Mouse (Mus musculus) liver, adult 2 months (tissue): ENCODE data around the gene Hdac7. TPM values are rescaled to one million over a fixed set of nuclear protein-coding genes. Genes with fewer than 3 reads are reported as not detected.

Source experiments
- DNase-seq: peaks from one replicate; pipeline ENCODE4 v3.0.0-alpha.2; 2011; ENCODE audit warnings: low read depth, low spot score; ENCODE audit errors: extremely low read depth
- H3K27ac ChIP-seq: fragments of 200-500 bp; replicated peaks from 2 replicates; pipeline ENCODE4 v1.5.1; 2012; ENCODE audit warnings: low read depth, mild to moderate bottlenecking, control low read depth, inconsistent platforms, low read length; ENCODE audit not compliant: insufficient read depth
- H3K27me3 ChIP-seq: fragments of 200-500 bp; 2 replicates; pipeline ENCODE4 v1.6.1; 2012; ENCODE audit warnings: mild to moderate bottlenecking, moderate library complexity, low read length, inconsistent platforms; ENCODE audit not compliant: control insufficient read depth, insufficient read depth
- H3K36me3 ChIP-seq: fragments of 200-500 bp; 2 replicates; pipeline ENCODE4 v1.6.1; 2012; ENCODE audit warnings: low read length, inconsistent platforms; ENCODE audit not compliant: control insufficient read depth, insufficient read depth
- H3K4me1 ChIP-seq: fragments of 200-500 bp; 2 replicates; pipeline ENCODE4 v1.6.1; 2011; ENCODE audit warnings: low read length; ENCODE audit not compliant: control insufficient read depth, insufficient read depth
- H3K4me3 ChIP-seq: fragments of 200-500 bp; 2 replicates; pipeline ENCODE4 v1.5.1; 2011; ENCODE audit warnings: low read depth, mild to moderate bottlenecking, control low read depth, low read length, moderate library complexity; ENCODE audit not compliant: insufficient read depth
- H3K79me2 ChIP-seq: fragments of 200-500 bp; 2 replicates; pipeline ENCODE4 v1.6.1; 2012; ENCODE audit warnings: inconsistent platforms, mild to moderate bottlenecking, low read length, moderate library complexity; ENCODE audit not compliant: control insufficient read depth, insufficient read depth
- H3K9ac ChIP-seq: fragments of 200-500 bp; 2 replicates; pipeline ENCODE4 v1.6.1; 2012; ENCODE audit warnings: low read depth, mild to moderate bottlenecking, control low read depth, inconsistent platforms, low read length
- CTCF ChIP-seq: fragments of 200-500 bp; IDR thresholded peaks from 2 replicates; pipeline ENCODE4 v1.5.1; 2011; ENCODE audit warnings: low read depth, low read length, control low read depth
- POLR2A ChIP-seq: fragments of 200-500 bp; IDR thresholded peaks from 2 replicates; pipeline ENCODE4 v1.6.1; 2011; ENCODE audit warnings: low read length, control low read depth; ENCODE audit not compliant: insufficient read depth; ENCODE audit errors: extremely low read depth
- WGBS: fragments of 180-500 bp; shearing (Covaris S2); methylation state at CpG from one replicate; pipeline ENCODE4 v1.1.7; 2018; 5-methylcytosine and 5-hydroxymethylcytosine counted together
- polyA plus RNA-seq: library from polyadenylated mRNA; depleted of rRNA; stranded (reverse); fragments of >200 nt; gene quantifications from 2 replicates; pipeline ENCODE4 v1.2.3, GENCODE M21; 2012
- total RNA-seq: library from RNA; depleted of rRNA; stranded (reverse); fragments of >200 nt; gene quantifications from 2 replicates; pipeline ENCODE4 v1.2.3, GENCODE M21; 2014

Hdac7 gene
- total and polyA plus RNA-seq, 2 experiments, result 2.5 to 9.5 TPM

- H3K79me2 ChIP-seq, result no peaks in the 10 kb centered on the region
- no peak overlapping the region for H3K9ac ChIP-seq
- no peaks in the 10 kb centered on the region for H3K27me3 ChIP-seq
- WGBS, result 62% methylated on average over 9 of the region's 9 CpGs
- no peak overlapping the region for H3K4me3 ChIP-seq
- H3K27ac ChIP-seq, result 0 out of 2 replicates have a peak overlapping the region, but pooled peaks have one; percentile 12
- DNase-seq, result no peak
- peaks cover 2% of the 10 kb centered on the region; the same call in 1 of the 2 replicates for H3K4me1 ChIP-seq
- no peak for TF ChIP-seq POLR2A
- no peaks in the 10 kb centered on the region for H3K36me3 ChIP-seq
These were observed 11.4 kb downstream of the Hdac7 start for GRCm38 (mm10) chr15:97832764-97833479.

GRCm38 (mm10) chr15:97831987-97832640 is 12.2 kb downstream of the Hdac7 start:
- H3K9ac ChIP-seq, result peak overlapping the region; percentile 47; the same call in 1 of the 2 replicates
- H3K27me3 ChIP-seq, result no peaks in the 10 kb centered on the region
- no peaks in the 10 kb centered on the region for H3K79me2 ChIP-seq
- peak; percentile 19 for DNase-seq
- H3K4me1 ChIP-seq, result peaks cover 7% of the 10 kb centered on the region; the same call in 1 of the 2 replicates
- no peaks in the 10 kb centered on the region for H3K36me3 ChIP-seq
- peak overlapping the region; percentile 40 for H3K27ac ChIP-seq
- TF ChIP-seq CTCF, result no peak
- TF ChIP-seq POLR2A, result no peak
- 19% methylated on average over 10 of the region's 10 CpGs for WGBS
- H3K4me3 ChIP-seq, result peak overlapping the region; percentile 70

GRCm38 (mm10) chr15:97831242-97831986 is 12.9 kb downstream of the Hdac7 start:
- no peak for DNase-seq
- peak overlapping the region; percentile 70 for H3K4me3 ChIP-seq
- peaks cover 2% of the 10 kb centered on the region; the same call in 1 of the 2 replicates for H3K79me2 ChIP-seq
- TF ChIP-seq POLR2A, result no peak
- TF ChIP-seq CTCF, result no peak
- peak overlapping the region; percentile 68 for H3K9ac ChIP-seq
- H3K36me3 ChIP-seq, result no peaks in the 10 kb centered on the region
- H3K27me3 ChIP-seq, result no peaks in the 10 kb centered on the region
- peaks cover 6% of the 10 kb centered on the region for H3K4me1 ChIP-seq
- WGBS, result 1% methylated on average over 64 of the region's 84 CpGs
- peak overlapping the region; percentile 79 for H3K27ac ChIP-seq

- TF ChIP-seq POLR2A, result no peak
- TF ChIP-seq CTCF, result no peak
- WGBS, result 3% methylated on average over 36 of the region's 39 CpGs
- H3K79me2 ChIP-seq, result peaks cover 4% of the 10 kb centered on the region; the same call in 1 of the 2 replicates
- no peaks in the 10 kb centered on the region for H3K27me3 ChIP-seq
- no peaks in the 10 kb centered on the region for H3K36me3 ChIP-seq
- H3K4me3 ChIP-seq, result peak overlapping the region; percentile 70
- peak overlapping the region; percentile 68 for H3K9ac ChIP-seq
- no peak for DNase-seq
- H3K4me1 ChIP-seq, result peaks cover 6% of the 10 kb centered on the region
- peak overlapping the region; percentile 79 for H3K27ac ChIP-seq
These were observed 13.5 kb downstream of the Hdac7 start for GRCm38 (mm10) chr15:97830788-97831241.

- H3K9ac ChIP-seq, result peak overlapping the region; percentile 68
- no peaks in the 10 kb centered on the region for H3K27me3 ChIP-seq
- peaks cover 4% of the 10 kb centered on the region; the same call in 1 of the 2 replicates for H3K79me2 ChIP-seq
- H3K36me3 ChIP-seq, result no peaks in the 10 kb centered on the region
- peak overlapping the region; percentile 70 for H3K4me3 ChIP-seq
- peak overlapping the region; percentile 79 for H3K27ac ChIP-seq
- no peak for TF ChIP-seq POLR2A
- no peak for TF ChIP-seq CTCF
- peak; percentile 31 for DNase-seq
- H3K4me1 ChIP-seq, result peaks cover 6% of the 10 kb centered on the region
- 43% methylated on average over 12 of the region's 12 CpGs for WGBS
These were observed 14.0 kb downstream of the Hdac7 start for GRCm38 (mm10) chr15:97830253-97830787.
